Mouse (Mus musculus) megakaryocyte, embryonic 14.5 days (primary cell): ENCODE data around the gene Mturn.

ENCODE experiments used
- FLI1 ChIP-seq: IDR thresholded peaks from 2 replicates; pipeline ENCODE4 v1.6.1; 2012; ENCODE audit warnings: low read length, inconsistent platforms, mixed read lengths
- GATA1 ChIP-seq: IDR thresholded peaks from 3 replicates; pipeline ENCODE4 v1.6.1; 2012; ENCODE audit warnings: mixed read lengths, low read length, inconsistent platforms, borderline replicate concordance

DNA sequence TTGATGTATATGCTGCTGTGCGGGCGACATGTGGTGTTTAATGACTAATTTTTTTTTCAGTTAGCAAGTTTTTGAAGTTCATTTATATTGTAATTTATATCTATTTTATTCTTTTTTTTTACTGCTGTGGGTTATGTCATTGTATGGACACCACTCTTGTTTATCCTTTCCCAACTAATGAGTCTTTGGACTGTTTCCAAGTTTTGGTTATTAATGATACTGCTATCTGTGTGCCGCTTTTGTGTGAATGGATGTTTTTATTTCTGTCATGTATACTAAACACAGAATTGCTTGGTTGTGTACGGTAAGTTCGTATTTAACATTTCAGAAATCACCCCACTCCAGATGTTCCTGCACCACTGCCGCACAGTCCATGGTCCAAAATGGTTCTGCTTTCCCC is 23.6 kb upstream of the Mturn start:
- TF ChIP-seq FLI1 = no peak
- no peak for TF ChIP-seq GATA1
